Mouse (Mus musculus) kidney, adult 11 months (tissue): ENCODE data around the gene Vps8.

ENCODE experiments used
- DNase-seq: peaks from one replicate; pipeline ENCODE4 v3.0.0; 2022

The Vps8 gene

GRCm38 (mm10) chr16:21405224-21405969 is 17.5 kb upstream of the Vps8 start:
- no peak for DNase-seq

- DNase-seq, result no peak
These were observed 16.8 kb upstream of the Vps8 start for GRCm38 (mm10) chr16:21406136-21406535.

- no peak for DNase-seq
These were observed 11.1 kb upstream of the Vps8 start for GRCm38 (mm10) chr16:21411779-21412178.

- peak; percentile 57 for DNase-seq
These were observed 10.3 kb upstream of the Vps8 start for GRCm38 (mm10) chr16:21412593-21413047.

- DNase-seq, result no peak
These were observed 9.1 kb upstream of the Vps8 start for GRCm38 (mm10) chr16:21413819-21414218.

GRCm38 (mm10) chr16:21415128-21415527 is 7.8 kb upstream of the Vps8 start:
- DNase-seq, result no peak

GRCm38 (mm10) chr16:21418012-21418411 is 4.9 kb upstream of the Vps8 start:
- no peak for DNase-seq

GRCm38 (mm10) chr16:21423546-21423910 is 610 bp downstream of the Vps8 start:
- no peak for DNase-seq

GRCm38 (mm10) chr16:21428131-21428530 is 5.2 kb downstream of the Vps8 start:
- DNase-seq, result no peak

GRCm38 (mm10) chr16:21430377-21431060 is 7.6 kb downstream of the Vps8 start:
- no peak for DNase-seq

GRCm38 (mm10) chr16:21431614-21432013 is 8.7 kb downstream of the Vps8 start:
- no peak for DNase-seq

- no peak for DNase-seq
These were observed 10.6 kb downstream of the Vps8 start for GRCm38 (mm10) chr16:21433543-21433942.

GRCm38 (mm10) chr16:21441012-21441411 is 18.1 kb downstream of the Vps8 start:
- DNase-seq, result no peak

GRCm38 (mm10) chr16:21445026-21445625 is 22.2 kb downstream of the Vps8 start:
- DNase-seq, result no peak

- no peak for DNase-seq
These were observed 24.5 kb downstream of the Vps8 start for GRCm38 (mm10) chr16:21447447-21447846.

GRCm38 (mm10) chr16:21448464-21448863 is 25.5 kb downstream of the Vps8 start:
- no peak for DNase-seq

- DNase-seq, result no peak
These were observed 27.0 kb downstream of the Vps8 start for GRCm38 (mm10) chr16:21449890-21450289.

- DNase-seq, result no peak
These were observed 29.7 kb downstream of the Vps8 start for GRCm38 (mm10) chr16:21452569-21452968.

- DNase-seq, result no peak
These were observed 34.9 kb downstream of the Vps8 start for GRCm38 (mm10) chr16:21457639-21458369.

- no peak for DNase-seq
These were observed 43.0 kb downstream of the Vps8 start for GRCm38 (mm10) chr16:21465868-21466267.

- DNase-seq, result no peak
These were observed 47.5 kb downstream of the Vps8 start for GRCm38 (mm10) chr16:21470416-21470815.

- DNase-seq, result no peak
These were observed 54.2 kb downstream of the Vps8 start for GRCm38 (mm10) chr16:21477074-21477473.

- DNase-seq, result peak; percentile 51
These were observed 55.5 kb downstream of the Vps8 start for GRCm38 (mm10) chr16:21478376-21478775.
